Mouse (Mus musculus): ENCODE results near the gene F5. TPM values are rescaled to one million over a fixed set of nuclear protein-coding genes. Genes with fewer than 3 reads are reported as not detected.

The F5 gene
- polyA plus RNA-seq, 1 experiment = 8.1 TPM

GRCm38 (mm10) chr1:164260171-164261028, 108.8 kb downstream of the F5 start:
- Histone ChIP-seq H3K4me1 (ENCODE audit: control insufficient read depth, insufficient read depth, low read length) (no peaks in the 10 kb centered on the region), H3K4me3 (ENCODE audit: control insufficient read depth, low read depth, low read length) (no peak overlapping the region), H3K27me3 (ENCODE audit: control insufficient read depth, insufficient read depth, low read length) (no peaks in the 10 kb centered on the region), H3K36me3 (ENCODE audit: control insufficient read depth, insufficient read depth, low read length) (peaks cover 1% of the 10 kb centered on the region; the same call in 1 of the 2 replicates), H3K27ac (ENCODE audit: control insufficient read depth, insufficient read depth, low read depth, low read length) (no peak overlapping the region)
- TF ChIP-seq POLR2A (IDR thresholded peaks at IDR 0.05; ENCODE audit: control insufficient read depth, low read depth, low read length) (no peak), CTCF (IDR thresholded peaks at IDR 0.05; ENCODE audit: control insufficient read depth, insufficient read depth, insufficient replicate concordance, low read depth, low read length) (no peak)

GRCm38 (mm10) chr1:164261553-164261952, 109.9 kb downstream of the F5 start:
- H3K36me3 ChIP-seq (ENCODE audit: control insufficient read depth, insufficient read depth, low read length) = peaks cover 1% of the 10 kb centered on the region; the same call in 1 of the 2 replicates
- no peak overlapping the region for H3K27ac ChIP-seq (ENCODE audit: control insufficient read depth, insufficient read depth, low read depth, low read length)
- H3K4me3 ChIP-seq (ENCODE audit: control insufficient read depth, low read depth, low read length) = no peak overlapping the region
- no peak for TF ChIP-seq CTCF (IDR thresholded peaks at IDR 0.05; ENCODE audit: control insufficient read depth, insufficient read depth, insufficient replicate concordance, low read depth, low read length)
- no peak for TF ChIP-seq POLR2A (IDR thresholded peaks at IDR 0.05; ENCODE audit: control insufficient read depth, low read depth, low read length)
- no peaks in the 10 kb centered on the region for H3K27me3 ChIP-seq (ENCODE audit: control insufficient read depth, insufficient read depth, low read length)
- H3K4me1 ChIP-seq (ENCODE audit: control insufficient read depth, insufficient read depth, low read length) = no peaks in the 10 kb centered on the region

Other genes starting within 250 kb of the F5 start
- 9.0 TPM in 2 replicates for gene Scyl3, start 222.7 kb upstream of the F5 start, polyA plus RNA-seq (2012; rRNA removed)
- gene BC055324, start 157.0 kb upstream of the F5 start, polyA plus RNA-seq (2012; rRNA removed) = 6.9 and 9.6 TPM in 2 replicates
- 0.86 and 0.87 TPM in 2 replicates for gene Mettl18, start 156.9 kb upstream of the F5 start, polyA plus RNA-seq (2012; rRNA removed)
- gene Sele, start 103.6 kb upstream of the F5 start, polyA plus RNA-seq (2012; rRNA removed) = 0.26 and 0.49 TPM in 2 replicates
- 1.3 and 2.2 TPM in 2 replicates for gene Sell, start 89.9 kb upstream of the F5 start, polyA plus RNA-seq (2012; rRNA removed)
- 1.6 and 3.2 TPM in 2 replicates for gene Selp, start 36.6 kb upstream of the F5 start, polyA plus RNA-seq (2012; rRNA removed)
- 17.8 and 23.3 TPM in 2 replicates for gene Slc19a2, start 97.2 kb downstream of the F5 start, polyA plus RNA-seq (2012; rRNA removed)
- gene Ccdc181, start 123.7 kb downstream of the F5 start, polyA plus RNA-seq (2012; rRNA removed) = 112 TPM in 2 replicates
- gene Nme7, start 152.3 kb downstream of the F5 start, polyA plus RNA-seq (2012; rRNA removed) = 39.0 and 42.8 TPM in 2 replicates
- 15.2 and 16.9 TPM in 2 replicates for gene Blzf1, start 155.7 kb downstream of the F5 start, polyA plus RNA-seq (2012; rRNA removed)

Data from testis, adult 2 months (tissue).